Mouse (Mus musculus) hindbrain, embryonic 11.5 days (tissue): ENCODE data around the gene Psmb10. TPM values are rescaled to one million over a fixed set of nuclear protein-coding genes. Genes with fewer than 3 reads are reported as not detected.

Experiments
- ATAC-seq: fragments of 200-750 bp; cut with Nextera tagmentation; 2 replicates; pipeline ENCODE4 v1.8.0; 2017; ENCODE audit warnings: mild to moderate bottlenecking, moderate TSS enrichment, moderate library complexity; ENCODE audit not compliant: low FRiP score
- DNase-seq: peaks from one replicate; pipeline ENCODE4 v3.0.0-alpha.2; 2015; ENCODE audit warnings: low spot score
- H3K27ac ChIP-seq: fragments of 300-500 bp; sonication (generic); 2 replicates; pipeline ENCODE4 v1.5.1; 2014; ENCODE audit warnings: mild to moderate bottlenecking, low read depth, low read length
- H3K27me3 ChIP-seq: fragments of 300-500 bp; sonication (generic); 2 replicates; pipeline ENCODE4 v1.6.1; 2014; ENCODE audit warnings: mild to moderate bottlenecking, low read length, moderate library complexity, mixed read lengths; ENCODE audit not compliant: control insufficient read depth, insufficient read depth
- H3K36me3 ChIP-seq: fragments of 300-500 bp; sonication (generic); 2 replicates; pipeline ENCODE4 v1.6.1; 2014; ENCODE audit warnings: mild to moderate bottlenecking, low read length, moderate library complexity, mixed read lengths; ENCODE audit not compliant: control insufficient read depth, insufficient read depth
- H3K4me1 ChIP-seq: fragments of 300-500 bp; sonication (generic); replicated peaks from 2 replicates; pipeline ENCODE4 v1.6.1; 2014; ENCODE audit warnings: low read length, mixed read lengths; ENCODE audit not compliant: control insufficient read depth, insufficient read depth
- H3K4me2 ChIP-seq: fragments of 300-500 bp; sonication (generic); replicated peaks from 2 replicates; pipeline ENCODE4 v1.6.1; 2014; ENCODE audit warnings: mild to moderate bottlenecking, low read depth, low read length
- H3K4me3 ChIP-seq: fragments of 300-500 bp; sonication (generic); 2 replicates; pipeline ENCODE4 v1.5.1; 2014; ENCODE audit warnings: low read depth, low read length
- H3K9ac ChIP-seq: fragments of 300-500 bp; sonication (generic); 2 replicates; pipeline ENCODE4 v1.6.1; 2014; ENCODE audit warnings: low read depth, low read length
- H3K9me3 ChIP-seq: fragments of 300-500 bp; sonication (generic); 2 replicates; pipeline ENCODE4 v1.6.1; 2016; ENCODE audit warnings: low read length; ENCODE audit not compliant: control insufficient read depth
- WGBS: fragments of 180-500 bp; shearing (Covaris S2); extraction: QIAGEN DNeasy Blood & Tissue Kit; methylation state at CpG from one replicate; pipeline ENCODE4 v1.1.7; 2014; 5-methylcytosine and 5-hydroxymethylcytosine counted together
- polyA plus RNA-seq: library from polyadenylated mRNA; unstranded; fragments of >200 nt; fragmentation: Nextera tagmentation; extraction: Ambion mirVana; gene quantifications from 2 replicates; pipeline ENCODE4 v1.2.1, GENCODE M21; 2014

Gene Psmb10
- polyA plus RNA-seq, 1 experiment from 2014 or later, result 21.6 TPM

DNA sequence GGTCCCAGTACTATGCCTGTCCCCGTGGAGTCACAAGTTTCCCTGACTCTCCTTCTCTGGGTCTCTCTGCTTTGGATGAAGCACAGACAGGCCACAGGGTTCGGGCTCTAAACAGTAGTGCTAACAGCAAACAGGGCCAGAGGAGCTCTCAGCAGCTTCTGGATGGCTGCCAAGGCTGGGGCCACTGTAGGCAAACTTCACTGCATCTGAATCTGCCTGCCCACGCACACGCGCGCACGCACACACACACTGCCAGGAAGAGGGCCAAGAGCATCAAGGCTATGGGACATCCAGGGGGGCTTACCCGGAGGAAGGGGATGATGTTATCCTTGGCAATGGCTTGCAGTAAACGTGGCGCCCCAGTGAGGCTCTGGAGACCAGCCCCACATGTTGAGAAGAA, 11.1 kb upstream of the Psmb10 start:
- no peak overlapping the region for H3K4me3 ChIP-seq
- no peak overlapping the region for H3K4me2 ChIP-seq
- H3K27me3 ChIP-seq, result no peaks in the 10 kb centered on the region
- 93% methylated on average over 10 of the region's 10 CpGs for WGBS
- ATAC-seq (no peak), DNase-seq (no peak)
- no peaks in the 10 kb centered on the region for H3K36me3 ChIP-seq
- H3K9me3 ChIP-seq, result no peaks in the 10 kb centered on the region
- H3K27ac ChIP-seq, result no peak overlapping the region
- no peaks in the 10 kb centered on the region for H3K4me1 ChIP-seq
- H3K9ac ChIP-seq, result no peak overlapping the region

DNA sequence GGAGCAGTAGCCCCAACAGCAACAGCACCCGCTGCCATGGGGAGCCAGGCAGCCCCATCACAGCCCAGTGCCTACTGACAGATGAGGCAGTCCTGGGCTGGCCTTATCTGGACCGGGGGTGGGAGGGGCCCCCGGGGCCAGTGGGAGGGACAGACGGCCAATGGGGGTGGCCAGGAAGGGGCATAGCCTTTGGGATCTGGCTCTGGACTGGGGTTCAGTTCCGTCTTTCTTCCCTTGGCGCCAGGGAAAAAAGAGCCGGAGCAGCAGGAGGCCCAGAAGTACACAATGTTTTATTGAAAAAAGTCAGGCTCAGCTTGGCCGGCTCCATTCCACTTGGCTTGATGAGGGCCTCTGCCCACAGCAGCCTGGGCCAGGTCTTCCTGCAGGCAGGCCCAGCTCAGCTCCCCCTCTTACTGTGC, 5.1 kb upstream of the Psmb10 start, which contains the start of gene Lcat:
Gene Lcat (minus strand): TSS at position 62 of the 419 bp plus-strand sequence.
- Histone ChIP-seq H3K27ac (no peak within 1 kb of the TSS), H3K4me2 (no peak within 1 kb of the TSS), H3K36me3 (no peaks in the 10 kb centered on the region; the same call in 1 of the 2 replicates), H3K4me3 (no peak within 1 kb of the TSS), H3K4me1 (no peaks in the 10 kb centered on the region), H3K9me3 (no peaks in the 10 kb centered on the region), H3K9ac (no peak within 1 kb of the TSS), H3K27me3 (no peaks in the 10 kb centered on the region)
- DNase-seq, result no peak
- 57% methylated on average over 7 of the region's 8 CpGs for WGBS
- no peak for ATAC-seq

DNA sequence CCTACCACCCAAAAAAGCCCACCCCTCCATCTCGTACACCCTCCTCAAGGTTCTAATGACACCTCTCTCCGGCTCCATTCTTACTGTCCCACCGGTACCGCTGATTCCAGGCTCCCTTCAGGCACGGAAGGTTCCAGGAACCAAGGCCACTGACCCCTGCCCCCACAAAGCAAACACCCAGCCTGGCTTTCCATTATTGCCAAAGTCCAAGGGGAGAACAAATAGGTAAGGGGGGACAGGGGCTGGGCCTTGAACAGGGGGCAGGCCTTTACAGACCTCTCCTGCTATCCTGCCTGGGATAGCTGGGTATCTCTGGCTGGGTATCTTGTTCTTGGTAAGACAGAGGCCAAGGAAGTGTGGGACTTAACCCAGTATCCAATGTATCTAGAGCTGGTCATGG, 4.3 kb upstream of the Psmb10 start:
- 93% methylated on average over 5 of the region's 5 CpGs for WGBS
- Histone ChIP-seq H3K4me2 (no peak overlapping the region), H3K9ac (no peak overlapping the region), H3K27me3 (no peaks in the 10 kb centered on the region), H3K36me3 (no peaks in the 10 kb centered on the region; the same call in 1 of the 2 replicates), H3K9me3 (no peaks in the 10 kb centered on the region), H3K27ac (no peak overlapping the region), H3K4me1 (no peaks in the 10 kb centered on the region), H3K4me3 (no peak overlapping the region)
- ATAC-seq (no peak), DNase-seq (no peak)

- no peaks in the 10 kb centered on the region; the same call in 1 of the 2 replicates for H3K36me3 ChIP-seq
- H3K4me3 ChIP-seq, result no peak overlapping the region
- ATAC-seq, result no peak
- no peaks in the 10 kb centered on the region for H3K27me3 ChIP-seq
- H3K9ac ChIP-seq, result no peak overlapping the region
- 94% methylated on average over 11 of the region's 11 CpGs for WGBS
- no peak for DNase-seq
- H3K9me3 ChIP-seq, result no peaks in the 10 kb centered on the region
- no peak overlapping the region for H3K27ac ChIP-seq
- no peak overlapping the region for H3K4me2 ChIP-seq
- H3K4me1 ChIP-seq, result no peaks in the 10 kb centered on the region
Observed at GRCm38 (mm10) chr8:105942026-105942425, 3.8 kb upstream of the Psmb10 start.

DNA sequence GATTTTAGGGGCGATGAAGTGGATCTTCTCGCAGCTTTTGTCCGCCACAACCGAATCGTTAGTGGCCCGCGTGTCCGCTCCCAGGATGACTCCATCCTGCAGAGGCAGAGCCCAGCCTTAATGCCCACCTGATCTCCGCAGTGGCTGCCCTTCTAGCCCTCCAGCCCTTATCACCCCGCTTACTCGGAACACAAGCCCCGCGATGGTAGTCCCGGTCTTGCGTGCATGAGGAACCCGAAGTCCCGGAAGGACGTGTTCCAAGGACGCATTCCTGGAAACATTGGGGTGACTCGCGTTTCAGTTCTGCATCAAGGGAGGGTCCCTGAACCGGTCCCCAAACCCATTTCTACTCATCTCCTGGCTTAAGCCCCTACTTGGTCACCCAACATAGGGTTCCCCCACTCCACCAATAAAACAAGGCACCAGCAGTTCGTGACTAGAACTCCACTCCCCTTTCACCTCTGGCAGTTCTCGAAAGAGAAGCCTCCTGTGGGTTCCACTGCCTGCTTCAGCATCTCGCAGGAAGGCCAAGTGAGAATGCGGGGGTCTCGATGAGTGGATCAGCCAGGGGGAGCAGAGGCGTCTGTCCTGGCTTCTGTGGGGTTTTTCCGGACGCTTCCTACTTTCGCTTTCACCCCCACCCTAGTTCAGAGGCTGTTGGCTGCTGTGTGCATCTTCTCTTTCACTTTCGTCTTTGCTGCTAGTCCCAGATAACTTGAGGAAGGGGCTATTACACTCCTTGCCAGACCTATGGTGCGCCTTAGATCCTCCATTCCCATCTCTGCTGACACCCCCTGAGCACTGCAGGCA, 543 bp downstream of the Psmb10 start:
- peak overlapping the region; percentile 88 for H3K27ac ChIP-seq
- ATAC-seq, result peak; percentile 66
- no peaks in the 10 kb centered on the region for H3K36me3 ChIP-seq
- H3K9ac ChIP-seq, result peak overlapping the region; percentile 82
- peak overlapping the region; percentile 77 for H3K4me3 ChIP-seq
- no peaks in the 10 kb centered on the region for H3K27me3 ChIP-seq
- H3K4me1 ChIP-seq, result no peaks in the 10 kb centered on the region
- H3K9me3 ChIP-seq, result no peaks in the 10 kb centered on the region
- DNase-seq, result no peak
- 2% methylated on average over 33 of the region's 33 CpGs for WGBS
- H3K4me2 ChIP-seq, result peak overlapping the region; percentile 86

DNA sequence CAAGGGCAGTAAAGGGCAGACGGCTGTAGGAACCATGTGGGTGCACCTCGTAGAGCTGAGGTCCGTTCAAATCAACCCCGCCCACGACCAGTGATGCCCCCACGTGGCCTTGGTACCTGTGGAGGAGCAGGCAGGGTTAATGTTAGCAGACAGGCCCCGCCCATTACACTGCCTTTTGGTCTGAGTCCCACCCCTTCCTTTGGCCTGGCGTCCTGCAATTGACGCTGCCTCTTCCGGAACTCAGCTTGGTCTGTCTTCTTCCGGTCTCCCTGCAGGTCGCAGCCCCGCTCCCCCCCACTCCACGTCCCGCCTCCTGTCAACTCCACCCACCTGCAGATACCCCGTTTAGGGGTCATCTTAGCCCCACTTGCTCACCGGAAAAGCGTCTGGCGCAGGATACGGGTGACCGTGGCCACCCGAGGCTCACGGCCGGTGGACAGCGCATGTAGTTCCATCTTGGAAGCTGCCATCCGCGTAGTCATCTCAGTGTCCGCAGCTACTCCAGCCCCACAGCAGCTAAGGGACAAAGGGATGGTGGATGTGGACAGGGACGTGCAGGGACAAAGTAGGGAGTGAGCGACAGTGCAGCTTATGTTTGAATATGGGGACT, 1.3 kb downstream of the Psmb10 start:
- Histone ChIP-seq H3K4me1 (no peaks in the 10 kb centered on the region), H3K9me3 (no peaks in the 10 kb centered on the region), H3K27ac (peak overlapping the region; percentile 88), H3K9ac (peak overlapping the region; percentile 82), H3K27me3 (no peaks in the 10 kb centered on the region), H3K4me2 (peak overlapping the region; percentile 86), H3K36me3 (no peaks in the 10 kb centered on the region), H3K4me3 (peak overlapping the region; percentile 77)
- under 1% methylated on average over 30 of the region's 30 CpGs for WGBS
- peak; percentile 94 for ATAC-seq
- peak; percentile 88 for DNase-seq

DNA sequence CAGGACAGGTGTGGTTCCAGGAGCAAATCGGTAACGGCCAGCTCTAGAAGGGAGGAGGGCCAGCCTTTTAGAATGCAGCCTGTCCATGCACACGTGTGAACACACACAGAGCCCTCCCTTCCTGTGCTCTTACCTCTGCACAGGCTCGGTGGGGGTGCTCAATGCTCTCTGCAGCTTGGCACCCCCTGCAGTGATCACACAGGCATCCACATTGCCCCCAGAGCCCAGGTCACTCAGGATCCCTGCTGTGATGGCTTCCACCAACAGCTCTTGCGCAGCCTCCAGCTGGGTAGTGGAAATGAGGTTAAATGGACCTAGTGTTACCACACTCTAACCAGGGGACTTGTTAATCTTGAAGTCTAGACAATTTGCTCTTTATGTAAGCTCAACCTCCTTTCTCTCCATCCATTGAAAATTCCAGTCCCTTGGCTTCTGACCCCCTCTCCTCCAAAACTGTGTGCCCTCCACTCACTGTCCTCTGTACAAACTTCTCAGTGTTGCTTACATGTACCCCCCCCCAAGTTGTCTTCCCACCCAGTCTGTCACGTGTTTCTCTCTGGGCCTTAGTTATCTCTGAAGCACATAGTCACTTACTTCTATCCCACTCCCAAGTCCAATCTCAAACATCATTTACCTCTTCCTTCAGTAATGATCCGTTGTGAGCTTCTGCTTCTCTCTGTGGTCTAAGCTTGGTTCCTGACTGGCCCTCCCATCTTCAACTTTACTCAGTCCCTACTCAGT, 2.2 kb downstream of the Psmb10 start:
- no peaks in the 10 kb centered on the region for H3K9me3 ChIP-seq
- H3K9ac ChIP-seq, result peak overlapping the region; percentile 82; the same call in 1 of the 2 replicates
- no peaks in the 10 kb centered on the region for H3K36me3 ChIP-seq
- no peaks in the 10 kb centered on the region for H3K27me3 ChIP-seq
- DNase-seq (no peak), ATAC-seq (no peak)
- H3K4me2 ChIP-seq, result peak overlapping the region; percentile 86
- H3K4me3 ChIP-seq, result peak overlapping the region; percentile 77
- no peaks in the 10 kb centered on the region for H3K4me1 ChIP-seq
- H3K27ac ChIP-seq, result no peak overlapping the region
- WGBS, result 23% methylated on average over 7 of the region's 7 CpGs

DNA sequence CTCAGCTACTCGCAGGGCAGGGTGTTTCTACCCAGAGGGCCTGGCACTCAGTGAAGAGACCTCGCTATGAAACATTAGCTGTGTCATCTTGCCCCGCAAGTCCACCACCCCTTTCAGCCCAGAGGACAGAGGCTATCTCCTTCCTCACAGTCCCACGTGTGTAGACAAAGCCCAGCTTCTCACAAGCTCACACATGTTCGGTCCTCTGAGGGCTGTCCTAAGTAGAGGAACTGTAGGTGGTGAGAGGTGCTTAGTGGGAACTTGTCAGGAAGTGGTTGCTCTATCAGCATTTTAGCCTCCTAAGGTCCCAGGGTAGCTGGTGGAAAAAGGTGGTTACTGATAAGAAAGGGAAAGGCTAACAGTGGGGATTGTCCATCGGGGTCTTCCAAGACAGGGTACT, 3.1 kb downstream of the Psmb10 start:
- no peak overlapping the region for H3K27ac ChIP-seq
- no peaks in the 10 kb centered on the region for H3K4me1 ChIP-seq
- H3K27me3 ChIP-seq, result no peaks in the 10 kb centered on the region
- 85% methylated on average over 6 of the region's 6 CpGs for WGBS
- no peak for DNase-seq
- H3K4me3 ChIP-seq, result no peak overlapping the region
- no peak for ATAC-seq
- H3K9me3 ChIP-seq, result no peaks in the 10 kb centered on the region
- no peak overlapping the region for H3K9ac ChIP-seq
- H3K36me3 ChIP-seq, result no peaks in the 10 kb centered on the region
- H3K4me2 ChIP-seq, result no peak overlapping the region
